Mouse (Mus musculus): Measurements from ENCODE around the gene Mrps10. TPM values are rescaled to one million over a fixed set of nuclear protein-coding genes. Genes with fewer than 3 reads are reported as not detected.

Gene Mrps10
- total and polyA plus RNA-seq, 3 experiments, result 48.0 to 71.5 (median 50.0) TPM

DNA sequence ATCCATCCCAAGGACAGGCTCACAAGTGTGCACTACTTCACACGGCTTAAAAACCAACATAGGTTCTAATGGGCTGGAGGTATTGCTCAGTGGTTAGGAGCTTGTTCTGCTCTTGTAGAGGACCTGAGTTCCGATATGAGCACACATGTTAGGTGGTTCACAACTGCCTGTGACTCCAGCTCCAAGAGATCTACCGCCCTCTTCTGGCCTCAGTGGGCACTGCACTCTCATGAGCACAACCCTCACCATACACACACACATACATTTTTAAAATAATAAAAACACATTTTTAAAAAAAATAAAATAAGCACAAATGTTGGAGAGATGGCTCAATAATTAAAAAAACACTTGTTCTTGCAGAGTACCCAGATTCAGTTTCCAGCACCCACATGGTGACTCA is 15.4 kb downstream of the Mrps10 start:
- Histone ChIP-seq H3K36me3 (replicated peaks) (peaks cover 33% of the 10 kb centered on the region), H3K4me1 (ENCODE audit: insufficient read depth, low read depth, low read length) (no peaks in the 10 kb centered on the region), H3K9me3 (replicated peaks) (peaks cover 3% of the 10 kb centered on the region), H3K4me3 (ENCODE audit: low read depth, low read length) (no peak overlapping the region), H3K27me3 (ENCODE audit: insufficient read depth, low read length) (no peaks in the 10 kb centered on the region)
- TF ChIP-seq GATA2 (IDR thresholded peaks at IDR 0.05; ENCODE audit: borderline replicate concordance, low read depth, low read length), result no peak
- DNase-seq (ENCODE audit: low spot score) (no peak), ATAC-seq (ENCODE audit: extremely low read depth, insufficient number of reproducible peaks, low FRiP score, poor library complexity, severe bottlenecking) (no peak)

DNA sequence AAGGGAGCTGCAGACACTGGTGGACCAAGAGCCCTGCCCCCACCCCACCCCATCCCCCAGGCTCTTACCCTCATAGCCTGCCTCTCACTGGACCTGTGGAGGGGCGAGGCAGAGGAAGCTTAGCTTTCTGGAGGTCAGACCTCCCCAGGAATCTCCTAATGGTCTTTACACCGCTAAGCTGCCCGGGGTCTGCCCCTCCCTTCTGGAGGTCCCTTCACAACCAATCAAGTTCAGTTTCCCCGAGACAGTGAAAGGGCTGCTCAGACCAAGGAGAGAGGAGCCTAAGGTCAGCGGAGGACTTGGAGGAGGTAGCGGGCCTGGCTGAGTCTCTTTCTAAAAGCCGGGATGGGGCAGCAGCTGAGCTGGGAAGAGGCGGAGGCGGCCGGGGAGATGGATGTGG is 16.5 kb downstream of the Mrps10 start, which contains the start of gene Guca1b:
Gene Guca1b (plus strand): TSS at position 249 of the 400 bp plus-strand sequence.
- no peak for ATAC-seq (ENCODE audit: extremely low read depth, insufficient number of reproducible peaks, low FRiP score, poor library complexity, severe bottlenecking)
- Histone ChIP-seq H3K9me3 (replicated peaks) (peaks cover 3% of the 10 kb centered on the region), H3K27me3 (ENCODE audit: insufficient read depth, low read length) (no peaks in the 10 kb centered on the region), H3K4me3 (ENCODE audit: low read depth, low read length) (no peak within 1 kb of the TSS), H3K36me3 (replicated peaks) (peaks cover 22% of the 10 kb centered on the region), H3K4me1 (ENCODE audit: insufficient read depth, low read depth, low read length) (no peaks in the 10 kb centered on the region)
- TF ChIP-seq GATA2 (IDR thresholded peaks at IDR 0.05; ENCODE audit: borderline replicate concordance, low read depth, low read length) (no peak), GATA1 (IDR thresholded peaks at IDR 0.05; ENCODE audit: borderline replicate concordance, low read length) (no peak), POLR2AphosphoS5 (IDR thresholded peaks at IDR 0.05; ENCODE audit: insufficient replicate concordance, low read depth, low read length) (no peak), TAL1 (conservative IDR thresholded peaks at IDR 0.05; ENCODE audit: low read depth, low read length) (no peak), CTCF (IDR thresholded peaks at IDR 0.05; ENCODE audit: low read depth, low read length) (no peak)
- no peak for DNase-seq (ENCODE audit: low spot score)

DNA sequence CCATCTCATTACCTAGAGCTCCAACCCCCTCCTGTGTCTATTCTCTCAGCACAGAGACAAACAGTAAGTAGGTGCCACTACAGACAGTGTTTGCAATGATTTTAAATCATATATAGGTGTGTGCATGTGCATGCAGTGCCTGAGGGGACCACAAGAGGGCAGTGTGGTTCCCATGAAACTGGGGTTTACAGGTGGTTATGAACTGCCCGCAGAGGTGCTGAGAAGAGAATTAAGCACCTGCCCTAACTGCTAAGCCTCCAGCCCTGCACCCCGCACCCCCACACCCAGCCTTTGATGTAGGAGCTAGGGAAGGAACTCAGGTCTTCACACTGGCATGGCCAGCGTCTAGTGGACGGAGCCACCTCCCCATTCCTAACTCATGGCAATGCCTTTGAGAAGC is 18.0 kb downstream of the Mrps10 start:
- Histone ChIP-seq H3K27me3 (ENCODE audit: insufficient read depth, low read length) (peaks cover 5% of the 10 kb centered on the region; the same call in 1 of the 2 replicates), H3K4me3 (ENCODE audit: low read depth, low read length) (no peak overlapping the region), H3K9me3 (replicated peaks) (peaks cover 3% of the 10 kb centered on the region), H3K4me1 (ENCODE audit: insufficient read depth, low read depth, low read length) (no peaks in the 10 kb centered on the region), H3K36me3 (replicated peaks) (peaks cover 7% of the 10 kb centered on the region)
- peak; percentile 75 for TF ChIP-seq CTCF (IDR thresholded peaks at IDR 0.05; ENCODE audit: low read depth, low read length)
- no peak for TF ChIP-seq TAL1 (conservative IDR thresholded peaks at IDR 0.05; ENCODE audit: low read depth, low read length)
- ATAC-seq (ENCODE audit: extremely low read depth, insufficient number of reproducible peaks, low FRiP score, poor library complexity, severe bottlenecking) (no peak), DNase-seq (ENCODE audit: low spot score) (no peak)

DNA sequence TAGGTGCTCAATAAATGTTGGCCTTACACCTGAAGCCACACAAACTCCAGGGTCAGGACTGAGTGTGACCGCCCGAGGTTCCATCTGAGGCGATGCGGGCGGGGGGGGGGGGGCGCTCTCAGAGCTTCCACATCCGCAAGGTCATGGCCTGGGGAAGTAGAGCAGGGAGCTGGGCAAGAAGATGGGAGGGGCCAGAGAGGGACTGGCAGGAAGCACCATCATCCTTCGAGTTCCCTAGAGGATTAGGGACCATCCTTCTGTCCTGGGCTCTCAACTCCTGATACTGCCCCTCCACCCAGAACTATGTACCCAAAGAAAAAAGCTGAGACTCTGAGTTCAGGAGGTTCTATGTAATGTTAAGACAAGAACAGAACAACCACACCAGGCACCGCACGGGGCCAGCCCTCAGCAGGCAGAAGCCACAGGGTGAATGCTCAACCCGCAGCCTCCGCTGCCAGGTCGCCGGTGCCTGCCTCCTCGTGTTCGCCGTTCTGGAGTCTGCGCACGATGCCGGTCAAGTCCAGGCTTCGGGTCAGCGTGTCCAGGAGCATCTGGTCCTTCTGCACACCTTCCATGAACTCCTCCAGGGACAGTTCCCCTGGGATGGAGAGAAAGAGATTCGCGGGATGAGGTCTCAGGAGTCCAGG is 25.7 kb downstream of the Mrps10 start:
- TF ChIP-seq CTCF (IDR thresholded peaks at IDR 0.05; ENCODE audit: low read depth, low read length) (no peak), GATA2 (IDR thresholded peaks at IDR 0.05; ENCODE audit: borderline replicate concordance, low read depth, low read length) (no peak), GATA1 (IDR thresholded peaks at IDR 0.05; ENCODE audit: borderline replicate concordance, low read length) (no peak), TAL1 (conservative IDR thresholded peaks at IDR 0.05; ENCODE audit: low read depth, low read length) (no peak), POLR2AphosphoS5 (IDR thresholded peaks at IDR 0.05; ENCODE audit: insufficient replicate concordance, low read depth, low read length) (no peak)
- no peaks in the 10 kb centered on the region for H3K36me3 ChIP-seq (replicated peaks)
- H3K4me3 ChIP-seq (ENCODE audit: low read depth, low read length), result no peak overlapping the region
- H3K27me3 ChIP-seq (ENCODE audit: insufficient read depth, low read length), result peaks cover 30% of the 10 kb centered on the region
- H3K9me3 ChIP-seq (replicated peaks), result no peaks in the 10 kb centered on the region
- no peak for DNase-seq (ENCODE audit: low spot score)
- no peak for ATAC-seq (ENCODE audit: extremely low read depth, insufficient number of reproducible peaks, low FRiP score, poor library complexity, severe bottlenecking)
- peaks cover 14% of the 10 kb centered on the region for H3K4me1 ChIP-seq (ENCODE audit: insufficient read depth, low read depth, low read length)

DNA sequence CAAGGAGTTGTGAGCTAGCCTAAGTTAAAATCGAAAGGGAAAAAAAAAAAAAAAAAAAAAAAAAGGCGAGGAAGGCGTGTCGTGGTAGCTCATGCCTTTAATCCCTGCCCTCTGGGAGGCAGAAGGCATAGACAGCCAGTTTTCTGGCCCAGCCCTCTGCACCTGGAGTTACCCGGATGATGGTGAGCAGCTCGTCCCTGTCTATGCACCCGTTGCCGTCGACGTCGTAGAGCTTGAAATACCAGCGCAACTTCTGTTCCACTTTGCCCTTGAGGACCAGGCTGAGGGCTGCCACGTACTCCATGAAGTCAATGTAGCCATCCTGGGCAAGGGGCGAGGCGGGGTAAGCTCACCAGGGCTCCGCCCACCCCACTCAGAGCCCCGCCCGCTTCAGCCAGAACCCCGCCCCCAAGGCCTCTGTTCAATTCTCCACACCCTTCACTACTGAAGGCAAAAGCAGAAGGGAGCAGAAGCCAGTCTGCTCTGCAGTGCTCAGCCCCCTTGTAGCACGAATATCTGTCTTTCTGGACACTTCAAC is 26.8 kb downstream of the Mrps10 start:
- peak overlapping the region; percentile 68 for H3K4me3 ChIP-seq (ENCODE audit: low read depth, low read length)
- peaks cover 30% of the 10 kb centered on the region for H3K27me3 ChIP-seq (ENCODE audit: insufficient read depth, low read length)
- no peaks in the 10 kb centered on the region for H3K9me3 ChIP-seq (replicated peaks)
- TF ChIP-seq GATA1 (IDR thresholded peaks at IDR 0.05; ENCODE audit: borderline replicate concordance, low read length) (no peak), TAL1 (conservative IDR thresholded peaks at IDR 0.05; ENCODE audit: low read depth, low read length) (no peak), CTCF (IDR thresholded peaks at IDR 0.05; ENCODE audit: low read depth, low read length) (no peak), POLR2AphosphoS5 (IDR thresholded peaks at IDR 0.05; ENCODE audit: insufficient replicate concordance, low read depth, low read length) (no peak), GATA2 (IDR thresholded peaks at IDR 0.05; ENCODE audit: borderline replicate concordance, low read depth, low read length) (no peak)
- ATAC-seq (ENCODE audit: extremely low read depth, insufficient number of reproducible peaks, low FRiP score, poor library complexity, severe bottlenecking) (no peak), DNase-seq (ENCODE audit: low spot score) (peak; percentile 23)
- H3K4me1 ChIP-seq (ENCODE audit: insufficient read depth, low read depth, low read length), result peaks cover 14% of the 10 kb centered on the region
- no peaks in the 10 kb centered on the region for H3K36me3 ChIP-seq (replicated peaks)

DNA sequence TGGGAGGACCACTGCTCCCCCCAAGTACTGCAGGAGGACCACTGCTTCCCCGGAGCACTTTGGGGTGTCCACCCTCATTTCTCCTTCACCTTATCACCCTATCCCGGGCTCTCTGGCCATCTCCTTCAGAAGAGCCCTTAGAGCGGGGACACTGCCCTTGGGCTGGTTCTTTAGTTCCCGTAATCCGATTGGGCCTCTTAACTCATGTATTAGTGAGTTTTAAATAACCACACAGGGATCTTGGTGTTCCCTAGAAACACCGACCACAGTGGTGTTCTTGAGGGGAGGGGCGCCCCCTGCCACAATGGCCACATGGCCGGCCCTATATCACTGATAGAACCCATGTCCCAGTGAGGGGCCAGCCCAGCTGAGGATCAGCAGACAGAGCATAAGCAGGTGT is 30.4 kb downstream of the Mrps10 start:
- no peak overlapping the region for H3K4me3 ChIP-seq (ENCODE audit: low read depth, low read length)
- ATAC-seq (ENCODE audit: extremely low read depth, insufficient number of reproducible peaks, low FRiP score, poor library complexity, severe bottlenecking), result no peak
- no peak for DNase-seq (ENCODE audit: low spot score)
- no peaks in the 10 kb centered on the region for H3K36me3 ChIP-seq (replicated peaks)
- no peaks in the 10 kb centered on the region for H3K9me3 ChIP-seq (replicated peaks)
- H3K27me3 ChIP-seq (ENCODE audit: insufficient read depth, low read length), result peaks cover 14% of the 10 kb centered on the region
- H3K4me1 ChIP-seq (ENCODE audit: insufficient read depth, low read depth, low read length), result peaks cover 14% of the 10 kb centered on the region
- TF ChIP-seq TAL1 (conservative IDR thresholded peaks at IDR 0.05; ENCODE audit: low read depth, low read length), result no peak
- TF ChIP-seq GATA1 (IDR thresholded peaks at IDR 0.05; ENCODE audit: borderline replicate concordance, low read length), result no peak
- no peak for TF ChIP-seq GATA2 (IDR thresholded peaks at IDR 0.05; ENCODE audit: borderline replicate concordance, low read depth, low read length)
- TF ChIP-seq POLR2AphosphoS5 (IDR thresholded peaks at IDR 0.05; ENCODE audit: insufficient replicate concordance, low read depth, low read length), result no peak
